Mouse (Mus musculus) liver, adult 2 months (tissue): ENCODE data around the gene Hs3st4.

Experiments
- CTCF ChIP-seq: fragments of 200-500 bp; IDR thresholded peaks from 2 replicates; pipeline ENCODE4 v1.5.1; 2011; ENCODE audit warnings: low read depth, low read length, control low read depth
- POLR2A ChIP-seq: fragments of 200-500 bp; IDR thresholded peaks from 2 replicates; pipeline ENCODE4 v1.6.1; 2011; ENCODE audit warnings: low read length, control low read depth; ENCODE audit not compliant: insufficient read depth; ENCODE audit errors: extremely low read depth

- TF ChIP-seq CTCF (no peak), POLR2A (no peak)
These were observed 377.2 kb downstream of the Hs3st4 start for GRCm38 (mm10) chr7:124359836-124360235.
